Mouse (Mus musculus): ENCODE data around the gene Ifne. TPM values are rescaled to one million over a fixed set of nuclear protein-coding genes. Genes with fewer than 3 reads are reported as not detected.
A peak's percentile ranks its signal among the peaks of the same experiment; 100 is the strongest.

The Ifne gene
- total and polyA plus RNA-seq, 2 experiments = not detected

DNA sequence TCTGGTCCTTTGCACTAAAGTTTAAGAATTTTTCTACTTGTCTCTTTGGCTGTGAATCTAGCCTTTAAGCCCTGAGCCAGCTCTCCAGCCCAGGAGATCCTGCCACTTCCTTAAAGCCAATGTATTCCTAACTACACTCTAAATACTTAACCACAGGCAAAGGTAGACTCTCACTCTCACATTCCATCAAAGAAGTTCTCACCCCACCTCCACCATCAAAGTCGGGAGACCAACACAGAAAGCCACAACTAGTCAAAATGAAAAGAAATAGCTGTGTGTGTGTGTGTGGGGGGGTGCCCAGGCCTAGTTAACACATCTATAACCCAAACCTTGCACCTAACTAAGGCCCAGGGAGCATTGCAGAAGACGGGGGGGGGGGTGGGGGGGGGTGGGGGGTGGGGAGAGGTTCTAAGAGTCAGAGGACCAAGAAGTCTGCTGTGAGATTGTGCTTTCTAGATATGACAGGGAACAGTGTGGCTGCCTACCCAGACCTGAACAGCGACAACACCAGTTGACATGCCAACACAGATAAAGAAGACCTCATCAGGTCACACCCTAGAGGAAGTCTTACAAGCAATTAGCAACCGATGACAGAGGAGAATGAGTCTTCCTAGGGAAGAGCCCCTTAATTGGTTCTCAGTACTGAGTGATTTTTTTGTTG lies 4.4 kb downstream of the Ifne start:
- DNase-seq (ENCODE audit: extremely low read depth, low read depth, low spot score) = no peak
- H3K4me3 ChIP-seq (ENCODE audit: insufficient read depth, low read depth, low read length) = no peak overlapping the region
- WGBS = 75% methylated on average over 4 of the region's 4 CpGs
- no peaks in the 10 kb centered on the region for H3K27me3 ChIP-seq (ENCODE audit: control insufficient read depth, insufficient read depth, low read length)
- no peaks in the 10 kb centered on the region for H3K36me3 ChIP-seq (ENCODE audit: control insufficient read depth, insufficient read depth, low read length)
- H3K4me1 ChIP-seq (ENCODE audit: control insufficient read depth, insufficient read depth, low read length) = no peaks in the 10 kb centered on the region
- no peak overlapping the region for H3K27ac ChIP-seq (replicated peaks; ENCODE audit: insufficient read depth, low read depth, low read length)
- H3K9ac ChIP-seq (ENCODE audit: low read depth, low read length) = no peak overlapping the region
- no peaks in the 10 kb centered on the region for H3K79me2 ChIP-seq (ENCODE audit: control insufficient read depth, insufficient read depth, low read length)
- no peak for TF ChIP-seq POLR2A (IDR thresholded peaks at IDR 0.05; ENCODE audit: extremely low read depth, insufficient read depth, low read length)
- TF ChIP-seq CTCF (IDR thresholded peaks at IDR 0.05; ENCODE audit: low read depth, low read length) = no peak

DNA sequence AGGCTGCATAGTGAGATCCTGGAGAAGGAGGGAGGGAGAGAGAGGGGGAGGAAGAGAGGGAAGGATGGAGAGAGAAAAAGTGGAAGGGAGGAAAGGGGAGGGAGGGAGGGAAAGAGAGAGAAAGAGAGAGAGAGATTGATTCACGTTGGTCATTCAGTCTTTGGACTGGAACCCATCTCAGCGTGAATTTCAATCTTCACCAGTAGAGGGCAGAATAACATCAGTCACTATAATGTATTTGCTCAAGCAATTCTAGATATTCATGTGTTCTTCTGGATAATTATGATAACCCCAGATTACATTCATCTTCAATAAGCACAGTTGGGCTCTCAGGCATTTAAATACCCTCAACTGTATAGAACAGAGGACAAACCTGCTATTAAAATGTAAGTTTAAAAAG lies 7.3 kb downstream of the Ifne start:
- Histone ChIP-seq H3K27me3 (ENCODE audit: control insufficient read depth, insufficient read depth, low read length) (no peaks in the 10 kb centered on the region), H3K79me2 (ENCODE audit: control insufficient read depth, insufficient read depth, low read length) (no peaks in the 10 kb centered on the region), H3K4me1 (ENCODE audit: control insufficient read depth, insufficient read depth, low read length) (no peaks in the 10 kb centered on the region), H3K9ac (ENCODE audit: low read depth, low read length) (no peak overlapping the region), H3K4me3 (ENCODE audit: insufficient read depth, low read depth, low read length) (no peak overlapping the region), H3K27ac (replicated peaks; ENCODE audit: insufficient read depth, low read depth, low read length) (no peak overlapping the region), H3K36me3 (ENCODE audit: control insufficient read depth, insufficient read depth, low read length) (no peaks in the 10 kb centered on the region)
- WGBS = 0% methylated on average over 2 of the region's 2 CpGs
- TF ChIP-seq CTCF (IDR thresholded peaks at IDR 0.05; ENCODE audit: low read depth, low read length) (peak; percentile 29; the same call in 1 of the 2 replicates), POLR2A (IDR thresholded peaks at IDR 0.05; ENCODE audit: extremely low read depth, insufficient read depth, low read length) (no peak)
- DNase-seq (ENCODE audit: extremely low read depth, low read depth, low spot score) = peak; percentile 58

DNA sequence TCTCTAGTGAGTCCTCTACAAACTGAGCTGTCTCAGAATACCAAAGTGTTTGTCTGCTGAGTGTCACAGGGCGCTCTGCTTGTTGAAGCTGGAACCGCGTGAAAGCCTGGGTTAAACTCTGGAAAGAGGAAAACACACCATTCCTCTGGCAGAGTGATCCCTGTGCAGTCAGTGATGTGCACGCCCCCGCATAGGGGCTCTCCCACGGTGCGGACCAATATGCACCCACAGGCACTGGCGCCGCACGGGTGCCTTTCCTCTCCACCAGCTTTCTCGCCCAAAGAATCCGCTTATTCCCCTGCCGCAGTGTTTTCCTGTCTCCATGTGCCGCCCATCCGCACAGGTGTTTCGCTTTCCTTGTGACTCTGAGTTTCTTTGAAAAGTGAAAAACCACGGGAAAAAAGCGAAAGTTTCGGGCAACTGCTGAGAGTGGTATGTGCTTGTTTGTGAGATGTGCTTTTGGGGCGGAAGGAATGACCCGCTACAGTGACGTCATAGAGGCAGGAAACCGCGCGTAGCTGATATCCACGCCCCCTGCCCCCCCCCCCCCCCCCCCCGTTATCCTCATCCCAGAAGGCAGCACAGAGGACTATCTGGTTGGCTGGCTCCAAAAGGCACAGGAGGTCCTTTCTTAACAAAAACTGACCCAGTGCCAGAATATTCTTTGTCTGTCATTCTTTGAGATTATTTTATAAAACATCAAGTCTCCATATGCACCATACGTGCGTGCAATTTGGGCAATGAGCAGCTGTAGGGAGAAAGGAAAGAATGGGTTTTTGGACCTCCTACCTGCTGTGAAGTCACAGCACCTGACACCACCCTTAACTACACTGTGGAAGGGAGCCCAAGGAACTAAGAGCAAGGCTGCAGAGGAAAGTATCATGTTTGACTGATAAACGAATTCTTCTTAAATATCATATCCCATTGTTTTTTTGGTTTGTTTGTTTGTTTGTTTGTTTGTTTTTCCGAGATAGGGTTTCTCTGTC lies 11.8 kb downstream of the Ifne start:
- Histone ChIP-seq H3K4me1 (ENCODE audit: control insufficient read depth, insufficient read depth, low read length) (no peaks in the 10 kb centered on the region), H3K4me3 (ENCODE audit: insufficient read depth, low read depth, low read length) (peak overlapping the region; percentile 55), H3K9ac (ENCODE audit: low read depth, low read length) (peak overlapping the region; percentile 42), H3K79me2 (ENCODE audit: control insufficient read depth, insufficient read depth, low read length) (no peaks in the 10 kb centered on the region), H3K27me3 (ENCODE audit: control insufficient read depth, insufficient read depth, low read length) (peaks cover 1% of the 10 kb centered on the region; the same call in 1 of the 2 replicates), H3K27ac (replicated peaks; ENCODE audit: insufficient read depth, low read depth, low read length) (no peak overlapping the region), H3K36me3 (ENCODE audit: control insufficient read depth, insufficient read depth, low read length) (no peaks in the 10 kb centered on the region)
- peak; percentile 21 for DNase-seq (ENCODE audit: extremely low read depth, low read depth, low spot score)
- TF ChIP-seq CTCF (IDR thresholded peaks at IDR 0.05; ENCODE audit: low read depth, low read length) (no peak), POLR2A (IDR thresholded peaks at IDR 0.05; ENCODE audit: extremely low read depth, insufficient read depth, low read length) (no peak)
- WGBS = 10% methylated on average over 31 of the region's 31 CpGs

DNA sequence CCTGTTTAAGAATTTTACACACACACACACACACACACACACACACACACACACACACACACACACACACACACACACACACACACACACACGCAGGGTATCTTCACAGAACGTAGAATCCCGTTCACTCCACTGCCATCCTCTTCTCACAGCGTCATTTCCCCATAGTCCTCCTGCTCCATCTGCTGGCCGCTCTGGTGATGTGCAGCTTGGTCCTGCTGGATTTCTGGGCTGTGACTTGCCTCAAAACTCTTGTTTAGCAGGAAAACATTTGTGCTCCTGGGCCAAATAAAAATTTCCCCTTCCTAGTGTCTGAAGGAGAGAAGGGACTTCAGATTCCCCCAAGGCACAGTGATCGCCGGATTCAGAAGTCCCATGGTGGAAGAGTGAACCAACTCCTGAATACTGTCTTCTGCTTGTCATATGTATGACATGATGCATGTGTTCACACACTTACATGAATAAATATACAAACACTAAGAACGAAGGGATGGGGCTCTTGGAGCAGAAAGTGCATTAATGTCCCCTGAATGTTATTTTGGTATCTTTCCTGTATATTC lies 12.6 kb downstream of the Ifne start:
- peaks cover 3% of the 10 kb centered on the region; the same call in 1 of the 2 replicates for H3K27me3 ChIP-seq (ENCODE audit: control insufficient read depth, insufficient read depth, low read length)
- no peak overlapping the region for H3K27ac ChIP-seq (replicated peaks; ENCODE audit: insufficient read depth, low read depth, low read length)
- H3K36me3 ChIP-seq (ENCODE audit: control insufficient read depth, insufficient read depth, low read length) = no peaks in the 10 kb centered on the region
- DNase-seq (ENCODE audit: extremely low read depth, low read depth, low spot score) = peak; percentile 54
- peak overlapping the region; percentile 55 for H3K4me3 ChIP-seq (ENCODE audit: insufficient read depth, low read depth, low read length)
- H3K4me1 ChIP-seq (ENCODE audit: control insufficient read depth, insufficient read depth, low read length) = no peaks in the 10 kb centered on the region
- H3K79me2 ChIP-seq (ENCODE audit: control insufficient read depth, insufficient read depth, low read length) = no peaks in the 10 kb centered on the region
- TF ChIP-seq POLR2A (IDR thresholded peaks at IDR 0.05; ENCODE audit: extremely low read depth, insufficient read depth, low read length) = no peak
- peak; percentile 99 for TF ChIP-seq CTCF (IDR thresholded peaks at IDR 0.05; ENCODE audit: low read depth, low read length)
- under 1% methylated on average over 8 of the region's 8 CpGs for WGBS
- no peak overlapping the region for H3K9ac ChIP-seq (ENCODE audit: low read depth, low read length)

DNA sequence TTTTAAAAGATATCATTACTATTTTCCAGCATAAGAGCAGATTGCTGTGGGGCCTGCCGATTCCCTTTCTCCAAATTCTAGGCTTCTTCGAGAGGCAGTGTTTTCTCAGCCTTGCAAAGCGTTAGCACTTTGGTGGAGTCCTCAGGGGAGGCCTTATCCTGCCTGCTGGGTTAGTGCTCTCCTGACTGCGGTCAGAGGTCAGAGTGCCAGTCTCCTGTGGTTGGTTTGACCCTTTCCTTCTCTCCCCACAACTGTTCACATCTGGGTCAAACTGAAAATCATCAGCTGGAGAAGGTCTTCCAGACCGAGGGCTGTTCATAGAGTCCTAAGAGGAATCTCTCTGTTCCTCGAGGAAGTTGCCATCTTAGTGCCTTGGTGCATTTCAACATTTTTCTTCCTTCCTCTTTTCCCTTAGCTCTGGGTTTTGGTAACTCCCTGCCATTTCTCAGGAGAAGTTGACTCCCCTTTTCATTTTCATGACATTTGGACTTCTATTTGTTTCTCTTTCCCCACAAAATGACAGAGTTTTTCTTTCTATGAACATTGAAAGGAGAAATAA lies 14.9 kb downstream of the Ifne start:
- no peak overlapping the region for H3K27ac ChIP-seq (replicated peaks; ENCODE audit: insufficient read depth, low read depth, low read length)

More for the DNA sequence above, 14.9 kb downstream of the Ifne start:
- peaks cover 3% of the 10 kb centered on the region; the same call in 1 of the 2 replicates for H3K27me3 ChIP-seq (ENCODE audit: control insufficient read depth, insufficient read depth, low read length)
- WGBS = 61% methylated on average over 6 of the region's 6 CpGs
- DNase-seq (ENCODE audit: extremely low read depth, low read depth, low spot score) = peak; percentile 30
- H3K36me3 ChIP-seq (ENCODE audit: control insufficient read depth, insufficient read depth, low read length) = no peaks in the 10 kb centered on the region
- no peaks in the 10 kb centered on the region for H3K79me2 ChIP-seq (ENCODE audit: control insufficient read depth, insufficient read depth, low read length)
- no peak overlapping the region for H3K9ac ChIP-seq (ENCODE audit: low read depth, low read length)
- TF ChIP-seq POLR2A (IDR thresholded peaks at IDR 0.05; ENCODE audit: extremely low read depth, insufficient read depth, low read length) = no peak
- no peak for TF ChIP-seq CTCF (IDR thresholded peaks at IDR 0.05; ENCODE audit: low read depth, low read length)
- no peaks in the 10 kb centered on the region for H3K4me1 ChIP-seq (ENCODE audit: control insufficient read depth, insufficient read depth, low read length)
- no peak overlapping the region for H3K4me3 ChIP-seq (ENCODE audit: insufficient read depth, low read depth, low read length)
